Mouse (Mus musculus) small intestine, adult 2 months (tissue): ENCODE data around the gene Mylip. TPM values are rescaled to one million over a fixed set of nuclear protein-coding genes. Genes with fewer than 3 reads are reported as not detected.

Experiments
- H3K27ac ChIP-seq: fragments of 200-500 bp; 2 replicates; pipeline ENCODE4 v1.5.1; 2012; ENCODE audit warnings: low read depth, low read length, control low read depth, inconsistent platforms; ENCODE audit not compliant: insufficient read depth
- H3K27me3 ChIP-seq: fragments of 200-500 bp; 2 replicates; pipeline ENCODE4 v1.6.1; 2012; ENCODE audit warnings: mild to moderate bottlenecking, moderate library complexity, low read length, inconsistent platforms; ENCODE audit not compliant: control insufficient read depth, insufficient read depth
- H3K36me3 ChIP-seq: fragments of 200-500 bp; 2 replicates; pipeline ENCODE4 v1.6.1; 2012; ENCODE audit warnings: mild to moderate bottlenecking, low read length, control low read depth, inconsistent platforms; ENCODE audit not compliant: control insufficient read depth, insufficient read depth
- H3K4me1 ChIP-seq: fragments of 200-500 bp; 2 replicates; pipeline ENCODE4 v1.6.1; 2012; ENCODE audit warnings: low read length, inconsistent platforms, mixed read lengths; ENCODE audit not compliant: control insufficient read depth, insufficient read depth, insufficient read length
- H3K4me3 ChIP-seq: fragments of 200-500 bp; 2 replicates; pipeline ENCODE4 v1.5.1; 2012; ENCODE audit warnings: low read depth, mild to moderate bottlenecking, control low read depth, inconsistent platforms, low read length, moderate library complexity
- CTCF ChIP-seq: fragments of 200-500 bp; IDR thresholded peaks from 2 replicates; pipeline ENCODE4 v1.5.1; 2012; ENCODE audit warnings: low read depth, mild to moderate bottlenecking, control low read depth, inconsistent platforms, low read length, moderate library complexity, mixed read lengths; ENCODE audit not compliant: insufficient replicate concordance, insufficient read length; ENCODE audit errors: extremely low read depth
- POLR2A ChIP-seq: fragments of 200-500 bp; IDR thresholded peaks from 2 replicates; pipeline ENCODE4 v1.6.1; 2012; ENCODE audit warnings: low read depth, mild to moderate bottlenecking, control low read depth, inconsistent platforms, low read length, moderate library complexity
- WGBS: fragments of 180-500 bp; shearing (Covaris S2); methylation state at CpG from one replicate; pipeline ENCODE4 v1.1.7; 2018; 5-methylcytosine and 5-hydroxymethylcytosine counted together
- polyA plus RNA-seq: library from polyadenylated mRNA; depleted of rRNA; stranded (reverse); fragments of >200 nt; gene quantifications from 2 replicates; pipeline ENCODE4 v1.2.3, GENCODE M21; 2012

Mylip gene
- polyA plus RNA-seq, 1 experiment: 17.9 TPM

GRCm38 (mm10) chr13:45390962-45391853, 1.7 kb downstream of the Mylip start:
- no peak for TF ChIP-seq CTCF
- WGBS: 20% methylated on average over 19 of the region's 19 CpGs
- peaks cover 5% of the 10 kb centered on the region; the same call in 1 of the 2 replicates for H3K4me1 ChIP-seq
- peak overlapping the region; percentile 75 for H3K27ac ChIP-seq
- no peaks in the 10 kb centered on the region for H3K36me3 ChIP-seq
- peak overlapping the region; percentile 72 for H3K4me3 ChIP-seq
- peaks cover 5% of the 10 kb centered on the region; the same call in 1 of the 2 replicates for H3K27me3 ChIP-seq

DNA sequence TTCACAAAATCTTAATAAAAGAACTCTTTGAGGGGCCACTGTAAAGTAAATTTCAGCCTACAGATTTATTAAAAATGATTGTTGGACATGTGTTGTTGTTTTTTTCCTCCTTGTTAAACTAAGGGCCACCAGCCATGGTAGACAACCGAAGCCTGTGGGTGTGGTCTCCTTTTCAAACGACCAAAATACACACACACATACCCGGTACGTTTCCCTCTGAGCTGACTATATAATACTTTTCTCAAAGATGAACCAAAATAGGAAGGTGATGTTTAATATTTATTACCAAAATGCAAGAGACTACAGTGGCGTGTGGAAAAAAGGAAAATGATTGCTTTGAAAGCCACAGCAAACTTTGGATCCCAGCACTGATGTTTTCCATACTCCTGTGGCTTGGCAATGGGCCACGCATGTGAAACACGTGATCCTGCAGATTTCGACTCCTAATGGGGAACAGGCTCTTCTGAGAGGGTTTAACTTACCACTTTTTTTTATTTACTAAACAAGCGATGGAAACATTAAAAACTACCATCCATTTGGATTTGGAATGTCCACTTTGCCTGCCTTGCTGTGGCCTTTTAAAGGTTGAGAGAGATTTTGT, 2.4 kb downstream of the Mylip start:
- Histone ChIP-seq H3K27me3 (peaks cover 5% of the 10 kb centered on the region; the same call in 1 of the 2 replicates), H3K4me1 (peaks cover 5% of the 10 kb centered on the region; the same call in 1 of the 2 replicates), H3K4me3 (no peak overlapping the region), H3K27ac (no peak overlapping the region; the same call in 1 of the 2 replicates), H3K36me3 (no peaks in the 10 kb centered on the region)
- TF ChIP-seq CTCF: no peak
- TF ChIP-seq POLR2A: no peak
- 48% methylated on average over 9 of the region's 9 CpGs for WGBS

- no peaks in the 10 kb centered on the region; the same call in 1 of the 2 replicates for H3K27me3 ChIP-seq
- TF ChIP-seq CTCF (no peak), POLR2A (no peak)
- no peak overlapping the region for H3K27ac ChIP-seq
- H3K36me3 ChIP-seq: no peaks in the 10 kb centered on the region
- peaks cover 7% of the 10 kb centered on the region; the same call in 1 of the 2 replicates for H3K4me1 ChIP-seq
- 63% methylated on average over 8 of the region's 8 CpGs for WGBS
- H3K4me3 ChIP-seq: no peak overlapping the region
These were observed 4.8 kb downstream of the Mylip start for GRCm38 (mm10) chr13:45394221-45394768.

GRCm38 (mm10) chr13:45396724-45397123, 7.2 kb downstream of the Mylip start:
- Histone ChIP-seq H3K27ac (no peak overlapping the region), H3K36me3 (no peaks in the 10 kb centered on the region), H3K4me1 (peaks cover 2% of the 10 kb centered on the region; the same call in 1 of the 2 replicates), H3K27me3 (no peaks in the 10 kb centered on the region), H3K4me3 (no peak overlapping the region)
- 92% methylated on average over 8 of the region's 8 CpGs for WGBS
- no peak for TF ChIP-seq CTCF
- no peak for TF ChIP-seq POLR2A

DNA sequence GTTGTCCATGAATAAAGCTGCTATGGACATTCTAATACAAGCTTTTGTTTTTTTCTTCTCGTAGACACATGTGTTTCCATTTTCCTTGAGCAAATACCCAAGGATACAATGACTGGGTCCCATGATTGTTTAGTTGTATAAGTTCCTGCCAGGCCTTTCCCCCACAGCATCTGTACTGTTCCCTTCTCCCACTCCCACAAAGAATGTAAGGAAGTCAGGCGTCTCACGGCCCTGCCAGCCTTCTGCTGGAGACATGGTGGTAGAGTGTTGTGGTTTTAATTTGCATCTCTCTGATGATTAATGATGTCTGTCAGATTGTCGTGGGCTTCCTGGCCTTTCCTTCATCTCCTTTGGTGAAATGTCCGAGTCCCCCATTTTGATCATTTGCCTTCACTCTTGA, 7.7 kb downstream of the Mylip start:
- WGBS: 76% methylated on average over 5 of the region's 5 CpGs
- peaks cover 3% of the 10 kb centered on the region; the same call in 1 of the 2 replicates for H3K4me1 ChIP-seq
- H3K4me3 ChIP-seq: no peak overlapping the region
- H3K27ac ChIP-seq: no peak overlapping the region
- H3K36me3 ChIP-seq: no peaks in the 10 kb centered on the region
- H3K27me3 ChIP-seq: no peaks in the 10 kb centered on the region
- TF ChIP-seq CTCF (no peak), POLR2A (no peak)

- Histone ChIP-seq H3K27me3 (no peaks in the 10 kb centered on the region), H3K36me3 (no peaks in the 10 kb centered on the region), H3K4me3 (no peak overlapping the region), H3K27ac (no peak overlapping the region), H3K4me1 (0 out of 2 replicates have a peak, but pooled peaks cover 3% of the 10 kb centered on the region)
- no peak for TF ChIP-seq POLR2A
- no peak for TF ChIP-seq CTCF
- WGBS: 79% methylated on average over 18 of the region's 21 CpGs
These were observed 8.6 kb downstream of the Mylip start for GRCm38 (mm10) chr13:45397896-45398805.
